Mouse (Mus musculus) heart, embryonic 16.5 days (tissue): ENCODE results near the gene Ddost. TPM values are rescaled to one million over a fixed set of nuclear protein-coding genes. Genes with fewer than 3 reads are reported as not detected.

Experiments used
- ATAC-seq: fragments of 200-750 bp; cut with Nextera tagmentation; replicated peaks from 2 replicates; pipeline ENCODE4 v1.8.0; 2017; ENCODE audit warnings: moderate number of reproducible peaks; ENCODE audit not compliant: insufficient read depth, low FRiP score; ENCODE audit errors: extremely low read depth
- H3K27ac ChIP-seq: fragments of 300-500 bp; sonication (generic); 2 replicates; pipeline ENCODE4 v1.5.1; 2014; ENCODE audit warnings: mild to moderate bottlenecking, low read length, control low read depth, moderate library complexity
- H3K27me3 ChIP-seq: fragments of 300-500 bp; sonication (generic); 2 replicates; pipeline ENCODE4 v1.6.1; 2014; ENCODE audit warnings: low read length, mixed read lengths; ENCODE audit not compliant: control insufficient read depth, insufficient read depth
- H3K36me3 ChIP-seq: fragments of 300-500 bp; sonication (generic); 2 replicates; pipeline ENCODE4 v1.6.1; 2014; ENCODE audit not compliant: control insufficient read depth, insufficient read depth
- H3K4me1 ChIP-seq: fragments of 300-500 bp; sonication (generic); 2 replicates; pipeline ENCODE4 v1.6.1; 2014; ENCODE audit warnings: low read length, mixed read lengths; ENCODE audit not compliant: control insufficient read depth, insufficient read depth
- H3K4me2 ChIP-seq: fragments of 300-500 bp; sonication (generic); 2 replicates; pipeline ENCODE4 v1.6.1; 2014; ENCODE audit warnings: low read depth, mild to moderate bottlenecking, control low read depth, low read length
- H3K4me3 ChIP-seq: fragments of 300-500 bp; sonication (generic); 2 replicates; pipeline ENCODE4 v1.5.1; 2014; ENCODE audit warnings: mild to moderate bottlenecking, control low read depth, low read length
- H3K9ac ChIP-seq: fragments of 300-500 bp; sonication (generic); 2 replicates; pipeline ENCODE4 v1.6.1; 2014; ENCODE audit warnings: low read length, control low read depth
- H3K9me3 ChIP-seq: fragments of 300-500 bp; sonication (generic); replicated peaks from 2 replicates; pipeline ENCODE4 v1.6.1; 2016; ENCODE audit warnings: low read length; ENCODE audit not compliant: control insufficient read depth
- WGBS: fragments of 180-500 bp; shearing (Covaris S2); extraction: QIAGEN DNeasy Blood & Tissue Kit; methylation state at CpG from one replicate; pipeline ENCODE4 v1.1.7; 2014; 5-methylcytosine and 5-hydroxymethylcytosine counted together
- polyA plus RNA-seq: library from polyadenylated mRNA; unstranded; fragments of >200 nt; fragmentation: Nextera tagmentation; extraction: Ambion mirVana; gene quantifications from 2 replicates; pipeline ENCODE4 v1.2.1, GENCODE M21; 2015

Ddost gene
- polyA plus RNA-seq, 1 experiment from 2014 or later = 247 TPM

DNA sequence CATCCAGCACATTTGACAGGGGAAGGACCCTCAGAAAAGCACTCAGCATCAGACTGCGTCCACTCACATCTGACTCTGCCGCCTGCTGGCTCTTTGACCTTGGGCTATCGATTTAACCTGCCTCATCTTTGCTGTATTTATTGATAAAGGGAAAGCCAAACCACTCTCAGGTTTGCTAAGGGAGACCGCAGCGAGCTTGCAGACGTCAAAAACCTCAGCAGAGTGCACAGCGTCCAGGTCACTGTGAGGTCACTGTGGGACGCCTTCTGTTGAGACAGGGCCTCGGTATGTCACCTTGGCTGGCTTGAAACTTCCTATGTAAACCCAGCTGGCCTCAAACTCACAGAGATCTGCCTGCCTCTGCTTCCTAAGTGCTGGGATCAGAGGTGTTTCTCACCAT, 32.8 kb downstream of the Ddost start:
- no peaks in the 10 kb centered on the region for H3K27me3 ChIP-seq
- no peaks in the 10 kb centered on the region for H3K36me3 ChIP-seq
- no peak overlapping the region for H3K9ac ChIP-seq
- H3K9me3 ChIP-seq = no peaks in the 10 kb centered on the region
- ATAC-seq = no peak
- WGBS = 69% methylated on average over 9 of the region's 9 CpGs
- H3K4me1 ChIP-seq = peaks cover 6% of the 10 kb centered on the region
- no peak overlapping the region for H3K27ac ChIP-seq
- H3K4me3 ChIP-seq = no peak overlapping the region
- no peak overlapping the region for H3K4me2 ChIP-seq

DNA sequence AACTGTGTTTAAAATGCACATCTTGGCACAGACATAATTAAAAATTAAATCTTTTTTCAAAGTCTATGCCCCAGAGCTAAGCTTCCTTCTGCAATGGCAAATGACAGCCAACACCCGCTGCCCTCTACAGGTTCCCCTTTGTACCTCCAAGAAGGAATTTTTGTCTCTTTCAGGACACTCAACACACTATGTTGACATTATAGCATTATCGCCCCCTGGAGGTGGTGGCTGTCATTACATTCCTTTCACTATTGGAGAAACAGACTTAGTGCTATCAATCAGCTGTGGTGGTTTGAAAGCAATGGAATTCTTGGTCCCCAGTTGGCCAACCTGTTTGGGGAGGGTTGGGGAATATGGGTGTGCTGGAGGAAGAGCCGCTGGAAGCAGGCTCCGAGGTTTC, 35.4 kb downstream of the Ddost start:
- 45% methylated on average over 4 of the region's 4 CpGs for WGBS
- no peaks in the 10 kb centered on the region for H3K36me3 ChIP-seq
- ATAC-seq = no peak

DNA sequence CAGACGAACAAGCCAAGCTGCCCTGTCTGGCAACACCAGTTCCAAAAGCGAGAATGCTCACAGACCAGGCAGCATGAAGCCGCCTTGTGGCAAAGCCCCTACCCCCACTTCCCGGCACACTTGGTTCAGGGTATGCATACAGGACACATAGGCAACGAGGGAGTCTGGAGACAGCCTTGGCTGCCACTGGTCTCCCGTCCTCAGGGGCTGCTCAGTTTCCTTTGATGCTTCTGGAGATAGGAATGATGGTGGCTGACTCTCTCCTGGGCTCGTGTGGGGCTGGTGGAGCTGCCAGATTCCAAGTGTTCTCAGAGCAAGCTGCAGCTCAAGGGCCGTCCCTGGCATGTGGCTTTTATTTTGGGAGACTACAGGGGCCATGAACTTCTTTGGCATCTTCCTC, 36.9 kb downstream of the Ddost start:
- no peak overlapping the region for H3K27ac ChIP-seq
- H3K9me3 ChIP-seq = no peaks in the 10 kb centered on the region
- H3K36me3 ChIP-seq = no peaks in the 10 kb centered on the region
- no peak overlapping the region for H3K4me3 ChIP-seq
- no peak overlapping the region for H3K9ac ChIP-seq
- ATAC-seq = no peak
- H3K27me3 ChIP-seq = no peaks in the 10 kb centered on the region
- no peak overlapping the region for H3K4me2 ChIP-seq
- 53% methylated on average over 8 of the region's 8 CpGs for WGBS
- H3K4me1 ChIP-seq = peaks cover 17% of the 10 kb centered on the region

More for the DNA sequence above, 35.4 kb downstream of the Ddost start:
- Histone ChIP-seq H3K27ac (no peak overlapping the region), H3K9me3 (no peaks in the 10 kb centered on the region), H3K9ac (no peak overlapping the region), H3K27me3 (no peaks in the 10 kb centered on the region), H3K4me1 (peaks cover 17% of the 10 kb centered on the region), H3K4me2 (no peak overlapping the region), H3K4me3 (no peak overlapping the region)

DNA sequence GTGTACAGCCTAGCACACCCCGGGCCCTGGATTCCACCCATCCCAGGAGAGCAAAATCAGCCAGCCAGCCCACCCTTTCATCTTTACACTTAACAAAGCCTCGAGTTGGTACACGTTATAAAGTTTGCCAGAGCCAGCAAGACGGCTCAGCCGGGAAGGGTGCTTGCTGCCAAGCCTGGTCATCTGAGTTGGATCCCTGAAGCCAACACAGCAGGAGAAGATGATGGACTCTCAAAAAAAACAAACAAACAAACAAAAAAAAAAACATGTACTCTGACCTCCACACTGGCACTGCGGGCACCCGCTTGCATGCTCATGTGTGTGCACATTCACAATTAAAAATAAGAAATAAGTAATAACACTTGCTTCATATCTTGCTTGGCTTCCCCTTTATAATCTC, 37.5 kb downstream of the Ddost start:
- Histone ChIP-seq H3K4me3 (no peak overlapping the region), H3K27me3 (no peaks in the 10 kb centered on the region), H3K36me3 (no peaks in the 10 kb centered on the region), H3K9ac (no peak overlapping the region), H3K9me3 (no peaks in the 10 kb centered on the region), H3K27ac (no peak overlapping the region), H3K4me1 (peaks cover 17% of the 10 kb centered on the region), H3K4me2 (no peak overlapping the region)
- WGBS = 73% methylated on average over 7 of the region's 7 CpGs
- no peak for ATAC-seq

DNA sequence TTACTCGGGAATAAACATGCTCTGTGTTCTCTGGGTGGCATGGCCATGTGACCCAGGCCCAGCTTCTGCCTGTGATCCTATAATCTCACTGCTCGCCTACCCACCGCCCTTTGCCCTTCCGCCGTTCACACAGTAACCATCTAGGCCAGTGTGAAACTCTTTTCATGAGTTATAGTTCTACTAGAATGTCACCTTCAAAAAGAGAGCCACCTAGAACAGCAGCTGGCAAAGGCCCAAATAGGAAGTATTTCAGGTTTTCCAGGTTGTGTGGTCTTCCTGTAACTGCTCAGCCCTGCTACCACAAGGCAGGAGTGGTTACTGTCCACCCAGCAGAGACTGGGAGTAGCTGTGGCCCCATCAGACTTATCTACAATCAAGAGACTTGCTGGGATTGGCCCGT, 38.2 kb downstream of the Ddost start:
- WGBS = 64% methylated on average over 6 of the region's 6 CpGs
- Histone ChIP-seq H3K27me3 (no peaks in the 10 kb centered on the region), H3K4me1 (peaks cover 17% of the 10 kb centered on the region), H3K36me3 (no peaks in the 10 kb centered on the region), H3K9ac (no peak overlapping the region), H3K4me3 (no peak overlapping the region), H3K9me3 (no peaks in the 10 kb centered on the region), H3K4me2 (no peak overlapping the region), H3K27ac (no peak overlapping the region)
- ATAC-seq = no peak

DNA sequence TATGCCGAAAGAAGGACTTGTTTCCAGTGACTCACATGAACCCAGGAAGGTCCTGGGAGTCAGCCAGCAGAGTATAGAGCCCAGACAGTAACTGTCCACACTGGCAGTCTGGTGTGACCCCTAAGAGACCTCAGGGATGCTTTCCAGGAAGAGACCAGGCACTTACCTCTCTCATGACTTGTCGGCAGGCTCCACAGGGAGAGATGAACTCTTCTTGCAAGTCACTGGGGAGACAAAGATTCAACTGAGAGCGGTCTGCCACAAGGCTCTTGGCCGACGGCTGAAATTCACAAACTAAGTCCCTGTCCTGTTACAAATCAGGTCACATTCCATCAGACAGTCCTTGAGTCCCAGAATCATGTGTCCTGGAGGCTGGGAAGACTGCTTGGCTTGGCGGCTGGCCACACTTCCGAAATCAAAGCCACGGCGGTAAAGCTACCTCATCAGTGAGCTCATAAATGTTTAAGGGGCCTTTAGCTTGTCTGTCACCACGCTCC, 38.9 kb downstream of the Ddost start:
- Histone ChIP-seq H3K9me3 (no peaks in the 10 kb centered on the region), H3K27ac (peak overlapping the region; percentile 41), H3K4me1 (peaks cover 17% of the 10 kb centered on the region), H3K4me3 (no peak overlapping the region), H3K4me2 (peak overlapping the region; percentile 25; the same call in 1 of the 2 replicates), H3K27me3 (no peaks in the 10 kb centered on the region), H3K36me3 (no peaks in the 10 kb centered on the region), H3K9ac (no peak overlapping the region)
- WGBS = 36% methylated on average over 10 of the region's 10 CpGs
- no peak for ATAC-seq

DNA sequence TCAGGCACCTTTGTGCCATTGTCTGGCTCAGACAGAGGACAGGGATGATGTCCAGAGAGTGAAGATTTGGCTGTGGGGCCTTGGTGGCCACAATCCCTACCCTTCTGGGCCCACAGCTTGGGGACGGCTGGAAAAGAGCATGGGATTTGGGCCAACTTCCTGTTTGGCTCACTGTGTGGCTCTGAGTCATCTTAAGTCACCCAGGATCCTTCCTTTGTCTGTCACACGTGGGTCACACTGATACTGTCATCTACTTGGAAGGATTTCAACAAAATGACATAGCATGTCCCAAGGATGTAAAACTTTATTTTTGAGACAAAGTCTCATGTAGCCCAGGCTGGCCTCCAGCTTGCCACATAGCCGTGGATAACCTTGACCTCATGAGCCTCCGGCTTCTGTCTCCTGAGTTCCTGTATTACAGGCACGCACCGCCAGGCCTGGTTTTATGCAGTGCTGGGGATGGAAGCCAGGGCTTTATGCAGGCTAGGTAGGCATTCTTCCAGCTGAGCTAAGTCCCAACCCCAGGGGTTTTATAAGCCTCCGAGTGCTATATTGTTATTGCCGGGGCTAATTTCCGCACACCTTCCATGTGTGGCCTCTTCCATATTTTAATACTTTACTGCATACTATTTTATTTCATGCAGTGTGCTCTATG, 40.5 kb downstream of the Ddost start:
- Histone ChIP-seq H3K9me3 (no peaks in the 10 kb centered on the region), H3K4me1 (peaks cover 17% of the 10 kb centered on the region), H3K4me3 (no peak overlapping the region), H3K36me3 (no peaks in the 10 kb centered on the region), H3K27me3 (no peaks in the 10 kb centered on the region), H3K9ac (no peak overlapping the region), H3K27ac (peak overlapping the region; percentile 27), H3K4me2 (no peak overlapping the region)
- 63% methylated on average over 9 of the region's 9 CpGs for WGBS
- no peak; the same call in 1 of the 2 replicates for ATAC-seq

DNA sequence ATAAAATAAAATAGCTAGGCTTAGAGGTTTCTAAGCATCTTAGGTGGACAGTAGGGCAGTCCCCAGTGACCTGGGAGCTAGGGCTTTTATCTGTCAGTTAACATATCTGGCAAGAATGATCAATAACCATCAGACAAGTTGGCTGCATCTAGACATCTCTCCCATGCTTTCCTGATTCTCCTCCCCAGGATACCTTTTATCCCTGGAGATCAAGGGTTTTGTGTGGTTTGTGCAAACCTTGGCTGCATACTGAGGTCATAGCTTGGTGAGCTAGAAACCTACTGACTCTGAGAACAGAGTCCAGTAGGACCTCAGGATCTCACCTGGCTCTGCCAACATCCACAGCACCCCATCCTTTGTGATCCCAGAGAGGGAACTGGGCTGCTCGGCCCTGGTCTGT, 42.8 kb downstream of the Ddost start:
- ATAC-seq = no peak
- Histone ChIP-seq H3K4me1 (peaks cover 13% of the 10 kb centered on the region), H3K9me3 (peaks cover 4% of the 10 kb centered on the region; the same call in 1 of the 2 replicates), H3K36me3 (no peaks in the 10 kb centered on the region), H3K9ac (no peak overlapping the region), H3K27ac (no peak overlapping the region), H3K4me3 (no peak overlapping the region), H3K4me2 (no peak overlapping the region), H3K27me3 (no peaks in the 10 kb centered on the region; the same call in 1 of the 2 replicates)
- 63% methylated on average over 1 of the region's 1 CpGs for WGBS

DNA sequence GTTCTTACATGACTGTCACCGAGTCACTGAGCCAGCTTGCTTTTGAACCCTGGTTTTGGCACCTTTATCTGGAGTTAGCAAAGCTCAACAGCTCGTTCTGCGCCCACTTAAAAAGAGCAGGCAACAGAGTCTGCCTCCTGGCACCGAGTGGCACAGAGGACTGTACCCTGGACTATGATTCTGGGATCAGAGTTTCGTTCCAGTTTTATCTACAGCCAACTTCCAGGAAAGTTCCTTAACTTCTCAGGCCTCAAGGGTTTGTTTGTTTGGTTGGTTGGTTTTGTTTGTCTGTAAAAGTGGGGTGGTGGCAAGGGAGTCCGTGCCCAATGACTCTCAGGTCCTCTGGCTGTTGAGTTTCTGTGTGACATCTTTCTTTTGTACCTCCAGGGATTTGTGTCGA, 44.2 kb downstream of the Ddost start:
- 72% methylated on average over 7 of the region's 7 CpGs for WGBS

More for the DNA sequence above, 44.2 kb downstream of the Ddost start:
- Histone ChIP-seq H3K9ac (no peak overlapping the region), H3K4me1 (peaks cover 5% of the 10 kb centered on the region), H3K4me2 (no peak overlapping the region), H3K36me3 (no peaks in the 10 kb centered on the region), H3K27ac (no peak overlapping the region), H3K9me3 (peaks cover 4% of the 10 kb centered on the region; the same call in 1 of the 2 replicates), H3K4me3 (no peak overlapping the region), H3K27me3 (no peaks in the 10 kb centered on the region; the same call in 1 of the 2 replicates)
- no peak for ATAC-seq
